Mouse (Mus musculus): Measurements from ENCODE around the gene Rassf1. TPM values are rescaled to one million over a fixed set of nuclear protein-coding genes. Genes with fewer than 3 reads are reported as not detected.
"Not testable (repeated sequence)": the region's sequence is repeated elsewhere in the genome, so short reads cannot be mapped to it uniquely, and the experiment has no call there.

Rassf1 gene
- total RNA-seq, 2 experiments from 2014 or later, result 31.1 to 39.6 TPM

GRCm38 (mm10) chr9:107555031-107555457 lies 3.7 kb downstream of the Rassf1 start:
- peak in 1 of 2 experiments; percentile 64 for DNase-seq (ENCODE audit: low spot score in 2 of 2)

DNA sequence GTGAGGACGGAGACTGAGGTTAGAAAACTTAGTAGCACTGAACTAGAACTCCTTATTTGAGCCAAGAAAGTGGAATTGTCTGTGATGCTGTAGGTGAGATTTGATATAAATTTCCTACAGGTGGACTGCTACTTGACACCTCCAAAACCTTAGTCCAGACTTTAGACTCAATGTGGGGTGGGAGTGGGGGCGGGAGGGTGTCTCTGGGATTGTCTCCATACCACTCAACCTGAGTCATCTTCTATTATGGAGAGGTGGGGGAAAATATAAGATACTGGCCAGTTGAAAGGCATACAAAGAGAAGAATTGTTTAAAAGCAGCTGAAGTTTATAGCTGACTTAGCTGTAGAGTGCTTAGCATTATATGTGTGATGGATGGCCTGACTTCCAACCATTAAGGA lies 4.3 kb downstream of the Rassf1 start:
- DNase-seq (ENCODE audit: low spot score in 2 of 2), result no peak

DNA sequence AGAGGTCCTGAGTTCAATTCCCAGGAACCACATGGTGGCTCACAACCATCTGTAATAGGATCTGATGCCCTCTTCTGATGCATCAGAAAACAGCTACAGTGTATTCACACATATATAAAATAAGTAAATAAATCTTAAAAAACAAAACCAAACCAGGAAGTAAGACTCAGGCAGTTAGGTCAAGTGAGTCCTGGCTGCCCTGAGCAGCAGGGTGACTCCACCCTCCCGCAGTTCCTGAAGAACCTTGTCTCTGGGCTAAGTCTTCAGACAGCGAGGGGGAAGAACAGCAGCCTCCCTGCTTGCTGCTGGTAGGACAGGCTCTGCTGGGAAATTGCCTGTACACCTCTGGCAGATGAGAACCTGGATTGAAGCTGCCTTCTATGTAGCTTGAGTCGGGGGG lies 5.0 kb downstream of the Rassf1 start:
- DNase-seq (ENCODE audit: low spot score in 2 of 2), result no peak

- peak; percentile 83 to 92 for DNase-seq (ENCODE audit: low spot score in 2 of 2)
Measured at GRCm38 (mm10) chr9:107563029-107563581, 11.8 kb downstream of the Rassf1 start, which contains the start of gene Tusc2. Tusc2 (plus strand) TSS chr9:107563255.

- not testable (repeated sequence) for DNase-seq (ENCODE audit: low spot score in 2 of 2)
Measured at GRCm38 (mm10) chr9:107565556-107565955, 14.2 kb downstream of the Rassf1 start.

GRCm38 (mm10) chr9:107566041-107566709 lies 14.8 kb downstream of the Rassf1 start:
- DNase-seq (ENCODE audit: low spot score in 2 of 2), result peak in 1 of 2 experiments; percentile 79

GRCm38 (mm10) chr9:107566855-107567254 lies 15.5 kb downstream of the Rassf1 start:
- no peak for DNase-seq (ENCODE audit: low spot score in 2 of 2)

GRCm38 (mm10) chr9:107567702-107568319 lies 16.5 kb downstream of the Rassf1 start, which contains the start of gene Hyal2:
Hyal2 (plus strand) TSS chr9:107567945.
- no peak for DNase-seq (ENCODE audit: low spot score in 2 of 2)

GRCm38 (mm10) chr9:107568331-107569261 lies 17.2 kb downstream of the Rassf1 start:
- peak; percentile 68 to 85 for DNase-seq (ENCODE audit: low spot score in 2 of 2)

GRCm38 (mm10) chr9:107569270-107569669 lies 17.9 kb downstream of the Rassf1 start:
- DNase-seq (ENCODE audit: low spot score in 2 of 2), result no peak

GRCm38 (mm10) chr9:107570016-107570415 lies 18.7 kb downstream of the Rassf1 start:
- no peak for DNase-seq (ENCODE audit: low spot score in 2 of 2)

DNA sequence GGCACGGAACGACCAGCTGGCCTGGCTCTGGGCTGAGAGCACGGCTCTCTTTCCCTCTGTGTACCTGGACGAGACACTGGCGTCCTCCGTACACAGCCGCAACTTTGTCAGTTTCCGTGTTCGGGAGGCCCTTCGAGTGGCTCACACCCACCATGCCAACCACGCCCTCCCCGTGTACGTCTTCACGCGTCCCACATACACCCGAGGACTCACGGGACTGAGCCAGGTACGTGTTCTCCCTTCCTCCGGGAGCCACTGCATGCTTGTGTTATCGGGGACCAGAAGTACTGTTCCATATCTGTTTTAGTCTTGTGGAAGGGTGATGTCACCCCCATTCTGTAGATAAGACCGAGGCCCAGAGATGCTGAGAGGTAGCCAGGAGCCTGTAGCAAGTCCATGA lies 19.5 kb downstream of the Rassf1 start:
- DNase-seq (ENCODE audit: low spot score in 2 of 2), result no peak

DNA sequence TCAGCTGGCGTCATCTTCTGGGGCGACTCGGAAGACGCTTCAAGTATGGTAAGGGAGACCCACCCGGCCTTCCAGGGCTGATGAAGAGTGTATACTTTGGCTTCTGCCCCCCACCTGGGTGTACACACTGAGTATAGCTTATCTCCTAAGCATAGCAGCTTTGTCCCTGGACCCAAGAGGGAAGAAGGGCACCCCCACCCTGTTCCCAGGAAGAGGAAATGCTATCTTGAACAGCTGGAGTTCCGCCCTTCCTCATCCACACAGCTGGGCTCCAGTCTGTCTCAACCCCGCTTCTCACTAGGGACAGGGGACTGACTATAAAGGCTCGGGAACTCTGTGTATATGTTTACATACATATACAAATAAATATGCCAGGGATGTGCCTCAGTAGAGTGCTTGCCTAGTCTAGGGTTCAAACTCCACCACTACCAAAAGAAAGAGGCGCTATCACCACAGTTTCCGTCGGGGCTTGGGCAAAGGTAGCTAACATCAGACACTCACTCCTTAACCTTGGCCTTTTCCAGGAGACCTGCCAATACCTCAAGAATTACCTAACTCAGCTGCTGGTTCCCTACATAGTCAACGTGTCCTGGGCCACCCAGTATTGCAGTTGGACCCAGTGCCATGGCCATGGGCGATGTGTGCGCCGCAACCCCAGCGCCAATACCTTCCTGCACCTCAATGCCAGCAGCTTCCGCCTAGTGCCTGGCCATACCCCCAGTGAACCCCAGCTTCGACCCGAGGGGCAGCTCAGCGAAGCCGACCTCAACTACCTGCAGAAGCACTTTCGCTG lies 20.4 kb downstream of the Rassf1 start:
- no peak for DNase-seq (ENCODE audit: low spot score in 2 of 2)

GRCm38 (mm10) chr9:107572327-107572662 lies 20.9 kb downstream of the Rassf1 start:
- DNase-seq (ENCODE audit: low spot score in 2 of 2), result no peak

- DNase-seq (ENCODE audit: low spot score in 2 of 2), result not testable (repeated sequence)
Measured at GRCm38 (mm10) chr9:107573774-107574173, 22.4 kb downstream of the Rassf1 start.

- no peak for DNase-seq (ENCODE audit: low spot score in 2 of 2)
Measured at GRCm38 (mm10) chr9:107575579-107576356, 24.4 kb downstream of the Rassf1 start.

DNA sequence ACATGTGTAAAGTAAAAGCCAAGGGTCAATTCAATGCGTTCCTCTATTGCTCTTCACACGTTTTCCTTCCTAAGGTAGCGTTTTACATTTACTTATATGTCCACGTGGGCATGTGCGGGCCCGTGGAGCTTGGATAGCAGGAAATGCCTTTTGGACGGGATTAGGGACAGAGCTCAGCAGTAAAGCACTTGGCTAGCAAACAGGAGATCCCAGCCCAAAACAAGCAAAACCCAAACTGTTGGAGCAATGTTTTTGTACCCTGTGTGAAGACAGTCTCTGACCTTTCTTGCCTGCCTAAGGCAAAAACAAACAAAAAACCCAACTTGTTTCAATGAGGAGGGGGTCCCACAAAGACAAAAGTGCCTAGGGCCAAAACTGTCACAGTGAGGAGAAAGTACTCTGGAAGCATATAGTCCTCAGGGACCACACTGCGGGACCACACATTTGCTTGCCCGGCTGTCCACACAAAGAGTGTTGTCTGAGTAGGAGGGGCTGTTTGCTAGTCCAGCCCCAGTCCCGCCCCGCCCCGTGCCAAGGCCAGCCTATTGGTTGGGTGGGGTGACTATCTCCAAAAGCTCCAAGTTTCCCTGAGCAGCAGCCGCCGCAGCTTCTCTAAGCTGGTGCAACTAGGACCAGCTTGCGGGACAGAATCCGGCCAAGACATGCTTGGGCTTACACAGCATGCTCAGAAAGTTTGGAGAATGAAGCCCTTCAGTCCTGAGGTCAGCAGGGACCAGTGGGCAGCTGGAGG lies 25.2 kb downstream of the Rassf1 start, which contains the start of gene Hyal1:
Hyal1 (plus strand) TSS at position 571 of the 751 bp plus-strand sequence.
- DNase-seq (ENCODE audit: low spot score in 2 of 2), result peak; percentile 73 to 88

GRCm38 (mm10) chr9:107577871-107578270 lies 26.5 kb downstream of the Rassf1 start:
- DNase-seq (ENCODE audit: low spot score in 2 of 2), result no peak

DNA sequence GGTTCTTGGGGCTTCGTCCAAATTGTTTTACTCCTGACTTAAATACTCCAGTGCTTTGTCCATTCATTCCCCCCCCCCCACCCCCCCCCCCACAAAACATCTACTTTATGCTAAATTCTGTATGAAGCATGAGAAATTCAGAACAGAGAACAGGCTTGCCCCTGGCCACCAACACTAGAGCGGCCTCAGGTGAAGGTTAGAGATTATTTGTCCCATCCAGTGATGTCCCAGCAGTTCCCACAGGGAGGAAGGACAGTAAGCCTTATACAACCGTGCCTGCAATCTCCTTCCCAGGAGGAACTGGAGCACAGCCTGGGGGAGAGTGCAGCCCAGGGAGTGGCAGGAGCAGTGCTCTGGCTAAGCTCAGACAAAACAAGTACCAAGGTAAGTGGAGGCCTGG lies 27.2 kb downstream of the Rassf1 start, which contains the start of gene Naa80:
Naa80 (plus strand) TSS at position 301 of the 400 bp plus-strand sequence.
- DNase-seq (ENCODE audit: low spot score in 2 of 2), result no peak

All from gastrocnemius, postnatal 4 days (tissue).